Mouse (Mus musculus) thymus, adult 2 months (tissue): ENCODE results near the gene Wnt4.

Source experiments
- CTCF ChIP-seq: fragments of 200-500 bp; IDR thresholded peaks from 2 replicates; pipeline ENCODE4 v1.5.1; 2012; ENCODE audit warnings: mild to moderate bottlenecking, control low read depth, low read length, moderate library complexity, borderline replicate concordance; ENCODE audit not compliant: control insufficient read depth, poor library complexity, insufficient read depth; ENCODE audit errors: extremely low read depth
- POLR2A ChIP-seq: fragments of 200-500 bp; IDR thresholded peaks from 2 replicates; pipeline ENCODE4 v1.6.1; 2012; ENCODE audit warnings: mild to moderate bottlenecking, low read length, control low read depth, moderate library complexity; ENCODE audit not compliant: control insufficient read depth, poor library complexity, insufficient read depth; ENCODE audit errors: extremely low read depth

DNA sequence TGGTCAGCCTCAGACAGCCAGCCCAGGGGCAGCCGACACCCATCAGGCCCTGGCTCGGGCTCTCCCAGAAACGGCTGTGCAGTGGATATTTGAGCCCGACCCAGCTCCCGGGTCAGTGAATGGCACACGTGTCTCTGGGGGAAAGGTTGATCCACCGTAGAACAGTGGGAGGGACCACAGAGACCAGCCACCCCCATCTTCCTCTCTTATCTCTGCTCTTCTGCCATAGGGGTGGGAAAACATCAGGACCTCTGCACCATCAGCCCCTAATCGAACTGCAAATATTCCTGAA, 9.3 kb downstream of the Wnt4 start:
- TF ChIP-seq POLR2A = no peak
- no peak for TF ChIP-seq CTCF
